Mouse (Mus musculus) hindbrain, embryonic 15.5 days (tissue): ENCODE data around the gene Padi2. TPM values are rescaled to one million over a fixed set of nuclear protein-coding genes. Genes with fewer than 3 reads are reported as not detected.

Experiments
- ATAC-seq: fragments of 200-750 bp; cut with Nextera tagmentation; 2 replicates; pipeline ENCODE4 v1.8.0; 2017; ENCODE audit warnings: low read depth, moderate number of reproducible peaks, moderate TSS enrichment; ENCODE audit not compliant: low FRiP score
- H3K27ac ChIP-seq: fragments of 300-500 bp; sonication (generic); replicated peaks from 2 replicates; pipeline ENCODE4 v1.5.1; 2015; ENCODE audit warnings: mild to moderate bottlenecking, inconsistent platforms
- H3K27me3 ChIP-seq: fragments of 300-500 bp; sonication (generic); 2 replicates; pipeline ENCODE4 v1.6.1; 2015; ENCODE audit warnings: control low read depth, inconsistent platforms
- H3K36me3 ChIP-seq: fragments of 300-500 bp; sonication (generic); 2 replicates; pipeline ENCODE4 v1.6.1; 2015; ENCODE audit warnings: control low read depth, inconsistent platforms
- H3K4me1 ChIP-seq: fragments of 300-500 bp; sonication (generic); replicated peaks from 2 replicates; pipeline ENCODE4 v1.6.1; 2015; ENCODE audit warnings: control low read depth, inconsistent platforms
- H3K4me2 ChIP-seq: fragments of 300-500 bp; sonication (generic); 2 replicates; pipeline ENCODE4 v1.6.1; 2015; ENCODE audit warnings: moderate library complexity, mild to moderate bottlenecking, inconsistent platforms
- H3K4me3 ChIP-seq: fragments of 300-500 bp; sonication (generic); 2 replicates; pipeline ENCODE4 v1.5.1; 2015; ENCODE audit warnings: mild to moderate bottlenecking, inconsistent platforms
- H3K9ac ChIP-seq: fragments of 300-500 bp; sonication (generic); 2 replicates; pipeline ENCODE4 v1.6.1; 2015; ENCODE audit warnings: inconsistent platforms
- H3K9me3 ChIP-seq: fragments of 300-500 bp; sonication (generic); 2 replicates; pipeline ENCODE4 v1.6.1; 2016; ENCODE audit warnings: control low read depth, inconsistent platforms
- WGBS: fragments of 180-500 bp; shearing (Covaris S2); methylation state at CpG from one replicate; pipeline ENCODE4 v1.1.7; 2015; 5-methylcytosine and 5-hydroxymethylcytosine counted together
- polyA plus RNA-seq: library from polyadenylated mRNA; unstranded; fragments of >200 nt; fragmentation: Nextera tagmentation; extraction: Ambion mirVana; gene quantifications from 2 replicates; pipeline ENCODE4 v1.2.1, GENCODE M21; 2015

The Padi2 gene
- 1.2 and 2.2 TPM in 2 replicates for polyA plus RNA-seq

DNA sequence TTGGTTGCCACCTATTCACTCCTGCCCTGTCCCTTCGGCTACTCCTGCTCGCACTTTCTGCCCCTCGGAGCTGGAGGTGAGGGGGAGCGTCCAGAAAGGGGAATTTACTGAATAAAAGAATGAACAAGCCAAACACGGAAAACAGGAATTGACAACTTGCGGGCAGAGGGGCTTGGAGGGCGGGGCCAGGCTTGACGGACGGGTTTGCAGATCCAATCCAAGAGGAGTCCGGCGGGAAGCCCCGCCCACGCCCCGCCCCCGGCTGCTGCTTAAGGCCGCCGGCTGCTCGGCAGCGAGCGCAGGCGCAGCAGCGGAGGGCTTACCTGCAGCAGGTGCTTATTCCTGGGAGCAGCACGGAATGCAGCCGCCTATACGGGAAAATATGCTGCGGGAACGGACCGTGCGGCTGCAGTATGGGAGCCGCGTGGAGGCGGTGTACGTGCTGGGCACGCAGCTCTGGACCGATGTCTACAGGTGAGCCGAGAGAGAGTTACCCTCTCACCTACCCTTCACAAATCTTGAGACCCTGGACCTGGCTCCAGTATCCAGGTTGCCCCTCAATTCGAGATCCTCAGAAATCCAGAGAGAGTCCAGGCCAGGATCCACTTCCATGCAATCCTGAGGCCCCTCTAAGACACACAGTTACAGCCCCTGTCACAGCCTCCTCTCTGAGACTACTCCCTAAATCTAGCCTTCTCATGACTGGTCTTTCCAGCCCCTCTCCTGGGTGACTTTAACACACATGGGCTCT, at the start of gene Padi2:
Padi2 (plus strand) TSS at position 269 of the 751 bp plus-strand sequence.
- ATAC-seq, result peak; percentile 85
- WGBS, result 1% methylated on average over 37 of the region's 37 CpGs
- H3K4me2 ChIP-seq, result peak within 1 kb of the TSS; percentile 87
- peak within 1 kb of the TSS; percentile 41 for H3K4me3 ChIP-seq
- peaks cover 13% of the 10 kb centered on the region for H3K4me1 ChIP-seq
- H3K27me3 ChIP-seq, result peaks cover 37% of the 10 kb centered on the region
- no peaks in the 10 kb centered on the region for H3K36me3 ChIP-seq
- H3K9ac ChIP-seq, result peak within 1 kb of the TSS; percentile 33
- H3K27ac ChIP-seq, result no peak within 1 kb of the TSS
- no peaks in the 10 kb centered on the region for H3K9me3 ChIP-seq

DNA sequence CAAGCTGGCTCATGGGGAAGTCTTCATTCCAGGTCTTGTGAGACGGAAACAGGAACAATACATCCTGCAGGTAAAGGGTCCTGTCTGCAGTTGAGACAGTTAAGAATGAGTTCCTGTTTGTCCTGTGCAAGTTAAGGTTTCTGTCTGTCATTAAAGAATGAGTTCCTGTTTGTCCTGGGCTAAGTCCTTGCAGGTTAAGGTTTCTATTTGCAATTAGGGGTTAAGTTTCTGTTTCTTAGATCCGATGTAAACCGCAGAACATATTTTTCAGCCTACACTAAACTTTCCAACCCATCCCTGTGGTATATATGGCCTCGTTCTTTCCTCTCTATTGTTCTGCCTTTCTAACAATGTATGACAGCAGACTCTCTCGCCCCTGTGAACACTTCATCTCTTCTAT, 49.1 kb upstream of the Padi2 start:
- H3K27me3 ChIP-seq, result no peaks in the 10 kb centered on the region
- no peak overlapping the region for H3K4me3 ChIP-seq
- H3K9ac ChIP-seq, result no peak overlapping the region
- H3K4me1 ChIP-seq, result 0 out of 2 replicates have a peak, but pooled peaks cover 3% of the 10 kb centered on the region
- H3K4me2 ChIP-seq, result no peak overlapping the region
- ATAC-seq, result no peak
- no peaks in the 10 kb centered on the region for H3K36me3 ChIP-seq
- H3K9me3 ChIP-seq, result no peaks in the 10 kb centered on the region
- no peak overlapping the region for H3K27ac ChIP-seq
- 88% methylated on average over 5 of the region's 5 CpGs for WGBS

DNA sequence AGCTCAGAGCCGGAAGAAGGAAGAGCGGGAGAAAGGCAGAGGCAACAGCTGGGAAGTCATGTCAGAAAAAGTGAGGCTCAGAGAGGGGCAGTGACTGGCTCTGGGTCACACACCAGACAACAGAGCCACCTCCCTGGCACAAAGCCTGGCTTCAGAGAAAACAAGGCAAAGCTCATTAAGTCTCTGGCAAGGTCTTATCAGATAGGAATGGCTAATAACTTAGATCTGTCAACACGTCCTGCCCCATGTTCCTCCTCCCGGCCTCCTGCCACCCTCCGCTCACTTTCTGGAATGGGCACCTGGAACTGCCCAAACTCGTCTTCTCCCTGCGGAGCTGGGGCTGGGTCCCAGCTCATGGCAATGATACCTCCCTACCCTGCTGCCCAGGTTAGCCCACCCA, 48.3 kb upstream of the Padi2 start:
- no peaks in the 10 kb centered on the region for H3K9me3 ChIP-seq
- H3K9ac ChIP-seq, result no peak overlapping the region
- 0 out of 2 replicates have a peak, but pooled peaks cover 3% of the 10 kb centered on the region for H3K4me1 ChIP-seq
- WGBS, result 87% methylated on average over 7 of the region's 7 CpGs
- no peak overlapping the region for H3K4me3 ChIP-seq
- H3K36me3 ChIP-seq, result no peaks in the 10 kb centered on the region
- no peak for ATAC-seq
- no peak overlapping the region for H3K27ac ChIP-seq
- H3K27me3 ChIP-seq, result no peaks in the 10 kb centered on the region
- H3K4me2 ChIP-seq, result no peak overlapping the region

DNA sequence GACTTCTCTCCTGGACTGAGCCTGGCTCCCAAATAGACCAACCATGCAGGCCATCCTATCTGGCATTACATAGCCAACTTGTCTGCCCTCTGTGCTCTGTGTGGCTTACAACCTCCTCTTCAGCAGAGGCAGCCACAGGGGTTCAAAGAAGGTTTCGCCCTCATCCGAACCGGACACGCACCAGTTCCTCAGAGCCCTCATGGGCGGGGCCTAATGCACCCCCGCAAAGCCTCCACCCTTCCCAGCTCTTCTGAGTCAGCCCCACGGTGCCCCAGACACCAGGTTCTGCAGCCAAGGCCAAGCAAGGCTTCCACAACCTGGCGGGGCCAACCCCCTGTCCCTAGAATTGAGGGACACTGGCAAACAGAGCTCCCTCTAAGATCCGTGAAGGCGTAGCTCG, 46.9 kb upstream of the Padi2 start:
- 84% methylated on average over 11 of the region's 11 CpGs for WGBS
- H3K9ac ChIP-seq, result no peak overlapping the region
- no peak for ATAC-seq

DNA sequence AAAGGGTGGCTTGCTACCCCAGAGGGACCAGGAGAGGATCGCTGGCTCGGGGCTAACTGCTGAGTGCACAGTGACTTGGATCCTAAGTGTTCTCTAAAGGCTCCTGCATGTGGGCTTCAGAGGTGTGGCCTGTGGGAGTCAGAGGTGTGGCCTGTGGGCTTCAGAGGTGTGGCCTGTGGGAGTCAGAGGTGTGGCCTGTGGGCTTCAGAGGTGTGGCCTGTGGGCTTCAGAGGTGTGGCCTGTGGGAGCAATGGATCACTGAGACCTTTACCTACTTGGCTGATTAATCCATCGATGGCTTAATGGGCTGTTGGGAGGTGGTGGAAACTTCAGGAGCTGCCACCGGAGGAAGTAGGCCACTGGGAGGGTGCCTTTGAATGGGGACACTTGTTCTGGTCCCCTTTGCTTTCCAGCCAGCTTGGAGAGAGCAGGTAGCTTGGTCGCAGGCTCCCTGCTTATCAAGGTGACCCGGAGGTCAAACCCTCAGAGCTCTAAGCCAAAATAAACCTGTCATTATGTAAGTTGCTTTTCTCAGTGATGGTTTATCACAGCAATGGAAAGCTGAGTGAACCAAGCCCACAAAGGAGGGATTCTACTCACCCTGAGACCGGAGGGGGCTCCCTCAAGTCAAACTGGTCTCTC, 45.9 kb upstream of the Padi2 start:
- no peak overlapping the region for H3K4me2 ChIP-seq
- no peak overlapping the region for H3K27ac ChIP-seq
- 65% methylated on average over 7 of the region's 7 CpGs for WGBS
- H3K9me3 ChIP-seq, result no peaks in the 10 kb centered on the region
- H3K4me1 ChIP-seq, result no peaks in the 10 kb centered on the region
- H3K27me3 ChIP-seq, result no peaks in the 10 kb centered on the region
- H3K36me3 ChIP-seq, result no peaks in the 10 kb centered on the region
- no peak overlapping the region for H3K4me3 ChIP-seq
- ATAC-seq, result no peak
- H3K9ac ChIP-seq, result no peak overlapping the region

More for the DNA sequence above, 46.9 kb upstream of the Padi2 start:
- H3K27me3 ChIP-seq, result no peaks in the 10 kb centered on the region
- H3K4me1 ChIP-seq, result no peaks in the 10 kb centered on the region
- H3K9me3 ChIP-seq, result no peaks in the 10 kb centered on the region
- no peak overlapping the region for H3K4me3 ChIP-seq
- H3K36me3 ChIP-seq, result no peaks in the 10 kb centered on the region
- no peak overlapping the region for H3K4me2 ChIP-seq
- H3K27ac ChIP-seq, result no peak overlapping the region

DNA sequence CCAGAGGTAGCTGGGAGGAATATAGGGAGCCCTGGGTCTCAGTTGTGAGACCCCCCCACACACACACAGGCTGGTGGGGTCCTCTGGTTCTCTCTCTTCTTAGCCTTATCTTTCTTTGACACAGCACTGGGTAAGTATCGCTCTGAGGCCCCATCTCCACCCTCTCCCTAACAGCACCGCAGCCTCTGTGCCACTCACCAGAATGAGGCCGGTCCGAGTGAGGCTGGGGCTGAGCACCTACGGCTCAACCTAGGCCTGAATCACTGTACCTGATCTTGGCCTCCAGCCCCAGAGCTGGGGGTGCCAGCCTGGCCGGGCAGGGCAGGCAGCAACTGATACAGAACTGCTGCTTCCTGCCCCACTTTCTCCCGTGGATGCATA, 45.4 kb upstream of the Padi2 start:
- no peak for ATAC-seq
- Histone ChIP-seq H3K4me2 (no peak overlapping the region), H3K9me3 (no peaks in the 10 kb centered on the region), H3K27me3 (no peaks in the 10 kb centered on the region), H3K4me3 (no peak overlapping the region), H3K4me1 (no peaks in the 10 kb centered on the region), H3K9ac (no peak overlapping the region), H3K36me3 (no peaks in the 10 kb centered on the region), H3K27ac (no peak overlapping the region)
- WGBS, result 95% methylated on average over 7 of the region's 7 CpGs

DNA sequence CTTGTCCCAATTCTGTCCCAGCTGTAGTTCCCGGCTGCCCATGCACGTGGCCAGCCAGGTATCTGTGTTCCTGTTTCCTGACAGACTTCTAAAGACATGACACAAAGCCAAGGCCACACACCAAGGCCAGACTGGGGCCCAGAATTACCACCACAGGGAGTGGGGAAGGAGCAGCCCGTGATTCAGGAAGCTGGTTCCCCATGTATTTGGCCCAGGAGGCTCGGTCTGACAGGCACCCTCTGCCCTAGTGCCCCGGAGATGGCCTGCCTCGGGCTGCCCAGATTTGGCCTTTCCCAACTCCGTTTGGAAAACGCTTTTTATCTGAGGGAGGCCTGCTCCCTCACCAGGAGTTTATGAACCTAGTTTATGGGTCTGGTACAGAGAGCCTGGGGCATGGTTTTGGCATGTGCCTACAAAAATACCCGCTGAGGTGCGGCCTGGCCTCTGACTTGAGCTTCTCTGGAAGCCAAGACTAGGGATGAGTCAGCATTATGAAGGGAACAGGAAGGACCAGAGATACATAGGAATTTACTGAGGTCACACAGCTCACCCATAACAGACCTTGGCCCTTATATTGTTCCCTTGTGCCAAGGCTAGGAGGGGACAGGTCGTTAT, 44.0 kb upstream of the Padi2 start:
- H3K36me3 ChIP-seq, result no peaks in the 10 kb centered on the region
- H3K4me2 ChIP-seq, result no peak overlapping the region
- no peak for ATAC-seq
- H3K4me3 ChIP-seq, result no peak overlapping the region
- WGBS, result 82% methylated on average over 11 of the region's 11 CpGs
- no peak overlapping the region for H3K9ac ChIP-seq
- H3K27ac ChIP-seq, result no peak overlapping the region
- H3K4me1 ChIP-seq, result no peaks in the 10 kb centered on the region
- H3K9me3 ChIP-seq, result no peaks in the 10 kb centered on the region
- H3K27me3 ChIP-seq, result no peaks in the 10 kb centered on the region

DNA sequence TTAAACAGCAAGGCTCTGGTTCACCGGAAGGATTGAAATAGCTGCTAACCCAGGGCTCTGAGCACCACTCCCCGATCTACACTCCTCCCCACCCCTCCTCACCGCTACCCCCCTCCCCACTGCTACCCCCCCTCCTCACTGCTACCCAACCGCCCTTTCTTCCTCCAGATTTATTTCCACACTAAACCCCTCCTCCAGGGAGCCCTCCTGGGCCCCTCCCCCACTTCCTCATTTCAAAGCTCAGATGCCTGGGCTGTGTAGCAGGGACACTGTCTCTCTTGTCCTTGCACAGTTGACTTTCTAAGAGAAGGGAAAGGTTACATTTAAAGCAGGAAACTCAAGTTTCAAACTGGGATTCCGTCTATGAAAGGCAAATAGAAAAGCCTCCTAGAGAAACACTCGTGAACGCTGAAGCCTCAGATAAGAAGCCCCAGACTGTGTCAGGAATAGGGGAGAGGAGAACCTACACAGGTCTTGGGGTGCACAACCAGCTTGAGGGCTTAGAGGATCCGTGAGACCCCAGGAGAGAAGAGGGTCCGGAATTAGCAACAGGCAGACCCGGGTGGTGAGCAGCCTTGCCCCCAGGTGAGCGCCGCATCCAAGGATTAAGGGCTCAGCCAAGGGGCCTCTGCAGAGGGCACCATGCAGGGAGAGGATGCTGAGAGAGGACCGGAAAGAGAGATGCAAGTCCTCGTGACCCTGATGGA, 37.5 kb upstream of the Padi2 start:
- no peak for ATAC-seq
- Histone ChIP-seq H3K36me3 (no peaks in the 10 kb centered on the region), H3K4me2 (no peak overlapping the region)

DNA sequence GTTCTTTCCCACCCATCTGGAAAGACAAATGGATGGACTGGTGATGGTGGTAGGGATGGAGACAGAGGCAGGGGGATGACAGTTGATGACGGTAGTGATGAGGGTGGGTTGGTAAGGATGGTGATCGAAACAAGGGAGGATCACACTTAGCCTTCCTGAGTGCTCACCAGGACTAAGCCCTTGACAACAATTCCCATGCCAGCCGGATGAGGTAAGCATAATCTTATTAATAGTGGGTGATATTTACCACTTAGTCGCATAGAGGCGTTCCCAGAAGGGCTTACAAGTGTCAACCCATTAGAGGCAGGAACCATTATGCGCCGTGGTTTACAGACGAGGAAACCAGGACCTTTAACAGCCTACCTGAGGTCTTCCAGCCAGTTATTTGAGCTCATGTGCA, 36.2 kb upstream of the Padi2 start:
- 92% methylated on average over 8 of the region's 8 CpGs for WGBS
- no peak overlapping the region for H3K4me2 ChIP-seq
- no peaks in the 10 kb centered on the region for H3K27me3 ChIP-seq
- H3K27ac ChIP-seq, result no peak overlapping the region
- H3K9me3 ChIP-seq, result no peaks in the 10 kb centered on the region
- H3K9ac ChIP-seq, result no peak overlapping the region
- peaks cover 3% of the 10 kb centered on the region; the same call in 1 of the 2 replicates for H3K4me1 ChIP-seq
- no peak for ATAC-seq
- H3K4me3 ChIP-seq, result no peak overlapping the region
- H3K36me3 ChIP-seq, result no peaks in the 10 kb centered on the region

More for the DNA sequence above, 37.5 kb upstream of the Padi2 start:
- Histone ChIP-seq H3K9me3 (no peaks in the 10 kb centered on the region), H3K4me1 (peaks cover 3% of the 10 kb centered on the region; the same call in 1 of the 2 replicates), H3K27me3 (no peaks in the 10 kb centered on the region), H3K9ac (no peak overlapping the region), H3K27ac (no peak overlapping the region), H3K4me3 (no peak overlapping the region)
- 6% methylated on average over 14 of the region's 14 CpGs for WGBS

DNA sequence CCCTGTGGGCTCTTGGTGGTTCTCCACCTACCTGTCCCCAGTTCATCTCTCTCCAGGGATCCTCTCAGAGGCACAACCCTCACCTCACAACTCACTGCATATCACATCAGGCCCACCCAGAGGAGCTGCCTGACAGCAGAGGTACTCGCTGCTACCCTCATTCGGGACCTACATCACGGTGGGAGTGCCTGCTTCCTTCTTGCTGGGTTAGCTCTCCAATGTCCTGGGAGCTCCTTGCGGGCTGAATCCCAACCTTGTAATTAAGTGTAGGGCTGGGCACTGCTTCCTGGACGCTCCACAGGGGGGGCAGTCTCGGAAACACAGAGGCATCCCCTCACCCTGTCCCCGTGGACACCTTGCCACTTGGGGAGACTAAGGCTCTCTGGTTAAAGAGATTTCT, 35.3 kb upstream of the Padi2 start:
- Histone ChIP-seq H3K9me3 (no peaks in the 10 kb centered on the region), H3K27ac (no peak overlapping the region), H3K4me2 (no peak overlapping the region), H3K27me3 (no peaks in the 10 kb centered on the region), H3K36me3 (no peaks in the 10 kb centered on the region), H3K9ac (no peak overlapping the region), H3K4me1 (peaks cover 3% of the 10 kb centered on the region; the same call in 1 of the 2 replicates), H3K4me3 (no peak overlapping the region)
- no peak for ATAC-seq
- WGBS, result 86% methylated on average over 7 of the region's 7 CpGs

DNA sequence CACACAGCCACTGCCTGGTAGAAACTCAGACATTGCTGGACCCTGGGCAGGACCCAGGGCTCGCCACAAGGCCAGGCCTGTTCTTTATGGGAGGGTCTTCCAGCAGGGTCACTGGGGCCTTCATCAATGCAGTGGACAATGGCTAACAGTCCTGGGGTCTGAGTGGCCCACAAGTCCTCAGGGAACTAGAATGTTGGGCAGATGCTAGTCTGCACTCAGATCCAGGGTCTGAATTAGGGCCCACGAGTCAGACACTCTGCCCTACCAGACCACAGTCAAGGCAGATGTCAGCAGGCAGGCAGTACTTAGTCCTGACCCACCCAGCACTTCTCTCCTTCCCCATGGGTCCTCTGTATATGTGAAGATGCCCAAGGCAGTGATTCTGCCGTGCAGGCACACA, 34.8 kb upstream of the Padi2 start:
- no peak overlapping the region for H3K4me3 ChIP-seq
- 89% methylated on average over 3 of the region's 3 CpGs for WGBS
- no peak overlapping the region for H3K4me2 ChIP-seq
- H3K4me1 ChIP-seq, result peaks cover 3% of the 10 kb centered on the region; the same call in 1 of the 2 replicates
- ATAC-seq, result no peak
- H3K9ac ChIP-seq, result no peak overlapping the region
- H3K9me3 ChIP-seq, result no peaks in the 10 kb centered on the region
- H3K27ac ChIP-seq, result no peak overlapping the region
- H3K27me3 ChIP-seq, result no peaks in the 10 kb centered on the region
- no peaks in the 10 kb centered on the region for H3K36me3 ChIP-seq
